Mouse (Mus musculus) liver, adult 2 months (tissue): ENCODE measurements at regions not wholly inside any gene's neighbourhood (a gene's known extent, or its start where the extent isn't known, plus 50 kb on each side); places are given as distances from the start of the nearest gene placed in this dataset.

Source experiments
- CTCF ChIP-seq: fragments of 200-500 bp; IDR thresholded peaks from 2 replicates; pipeline ENCODE4 v1.5.1; 2011; ENCODE audit warnings: low read depth, low read length, control low read depth
- POLR2A ChIP-seq: fragments of 200-500 bp; IDR thresholded peaks from 2 replicates; pipeline ENCODE4 v1.6.1; 2011; ENCODE audit warnings: low read length, control low read depth; ENCODE audit not compliant: insufficient read depth; ENCODE audit errors: extremely low read depth

DNA sequence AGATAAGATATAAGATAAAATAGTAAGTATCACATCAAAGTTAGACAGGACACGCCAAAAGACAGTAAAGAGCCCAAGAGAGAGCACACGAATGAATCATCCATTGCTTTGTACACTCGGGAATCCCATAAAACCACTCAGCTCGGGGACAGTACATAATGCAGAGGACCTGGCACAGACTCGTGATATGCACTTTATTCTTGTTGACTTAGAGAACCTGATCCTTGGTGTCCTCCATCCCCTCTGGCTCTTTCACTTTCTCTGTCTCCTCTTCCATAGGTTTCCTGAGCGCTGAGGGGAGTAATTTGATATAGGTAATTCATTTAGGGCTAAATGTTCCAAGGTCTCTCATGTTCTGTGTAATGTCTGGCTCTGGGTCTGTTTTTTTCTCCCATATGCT is 83.3 kb upstream of the Mtap start:
- TF ChIP-seq CTCF (no peak), POLR2A (no peak)
